Mouse (Mus musculus) liver, embryonic 14.5 days (tissue): ENCODE results near the gene Nr2c2ap. TPM values are rescaled to one million over a fixed set of nuclear protein-coding genes. Genes with fewer than 3 reads are reported as not detected.

Experiments
- ATAC-seq: fragments of 200-750 bp; cut with Nextera tagmentation; 2 replicates; pipeline ENCODE4 v1.8.0; 2017; ENCODE audit warnings: moderate number of reproducible peaks, mild to moderate bottlenecking, moderate library complexity; ENCODE audit not compliant: insufficient read depth
- DNase-seq, 3 experiments: peaks; one replicate each; pipeline ENCODE4 v3.0.0-alpha.2; 2012 to 2013; ENCODE audit warnings: low read depth in 3 of 3, low spot score in 3 of 3
- H3K27ac ChIP-seq: fragments of 300-500 bp; sonication (generic); 2 replicates; pipeline ENCODE4 v1.5.1; 2014; ENCODE audit warnings: moderate library complexity, mild to moderate bottlenecking, control low read depth, inconsistent platforms
- H3K27me3 ChIP-seq: fragments of 300-500 bp; sonication (generic); 2 replicates; pipeline ENCODE4 v1.6.1; 2014; ENCODE audit warnings: mild to moderate bottlenecking, low read length, moderate library complexity; ENCODE audit not compliant: control insufficient read depth, insufficient read depth
- H3K36me3 ChIP-seq: fragments of 300-500 bp; sonication (generic); replicated peaks from 2 replicates; pipeline ENCODE4 v1.6.1; 2014; ENCODE audit warnings: low read depth; ENCODE audit not compliant: control insufficient read depth, insufficient read depth
- H3K4me1 ChIP-seq, 2 experiments: fragments of 200-500 bp in 1 of 2; fragments of 300-500 bp in 1 of 2; sonication (generic) in 1 of 2; replicated peaks; 2 replicates each; pipeline ENCODE4 v1.6.1; 2012 to 2014; ENCODE audit warnings: antibody characterized with exemption in 1 of 2, inconsistent platforms in 1 of 2, low read length in 1 of 2; ENCODE audit not compliant: control insufficient read depth in 2 of 2, insufficient read depth in 2 of 2
- H3K4me2 ChIP-seq: fragments of 300-500 bp; sonication (generic); 2 replicates; pipeline ENCODE4 v1.6.1; 2014; ENCODE audit warnings: low read depth, mild to moderate bottlenecking, control low read depth, moderate library complexity
- H3K4me3 ChIP-seq, 2 experiments: fragments of 200-500 bp in 1 of 2; fragments of 300-500 bp in 1 of 2; sonication (generic) in 1 of 2; 2 replicates each; pipeline ENCODE4 v1.5.1; 2012 to 2014; ENCODE audit warnings: low read depth in 2 of 2, low read length in 2 of 2, mild to moderate bottlenecking in 2 of 2, control low read depth in 1 of 2, inconsistent platforms in 1 of 2, moderate library complexity in 1 of 2; ENCODE audit not compliant: insufficient read depth in 1 of 2
- H3K9ac ChIP-seq: fragments of 300-500 bp; sonication (generic); replicated peaks from 2 replicates; pipeline ENCODE4 v1.6.1; 2014; ENCODE audit warnings: mild to moderate bottlenecking, control low read depth, moderate library complexity
- H3K9me3 ChIP-seq: fragments of 300-500 bp; sonication (generic); 2 replicates; pipeline ENCODE4 v1.6.1; 2016; ENCODE audit warnings: low read length, mixed read lengths; ENCODE audit not compliant: control insufficient read depth
- CTCF ChIP-seq: IDR thresholded peaks from 2 replicates; pipeline ENCODE4 v1.5.1; 2016; ENCODE audit warnings: antibody characterized with exemption, low read depth, control low read depth
- EP300 ChIP-seq: IDR thresholded peaks from 2 replicates; pipeline ENCODE4 v1.6.1; 2016; ENCODE audit warnings: antibody characterized with exemption, low read depth
- WGBS: fragments of 180-500 bp; shearing (Covaris S2); extraction: QIAGEN DNeasy Blood & Tissue Kit; methylation state at CpG from one replicate; pipeline ENCODE4 v1.1.7; 2014; ENCODE audit not compliant: insufficient replicate concordance; 5-methylcytosine and 5-hydroxymethylcytosine counted together
- polyA plus RNA-seq, 2 experiments: library from polyadenylated mRNA; depleted of rRNA in 1 of 2; stranded (reverse) in 1 of 2; unstranded in 1 of 2; fragments of >200 nt; fragmentation: Nextera tagmentation in 1 of 2; extraction: Ambion mirVana in 1 of 2; gene quantifications; 2 replicates each; pipeline versions ENCODE4 v1.2.1 to v1.2.3; 2012 to 2014

Nr2c2ap gene
- polyA plus RNA-seq, 2 experiments: 11.1 to 11.8 TPM

DNA sequence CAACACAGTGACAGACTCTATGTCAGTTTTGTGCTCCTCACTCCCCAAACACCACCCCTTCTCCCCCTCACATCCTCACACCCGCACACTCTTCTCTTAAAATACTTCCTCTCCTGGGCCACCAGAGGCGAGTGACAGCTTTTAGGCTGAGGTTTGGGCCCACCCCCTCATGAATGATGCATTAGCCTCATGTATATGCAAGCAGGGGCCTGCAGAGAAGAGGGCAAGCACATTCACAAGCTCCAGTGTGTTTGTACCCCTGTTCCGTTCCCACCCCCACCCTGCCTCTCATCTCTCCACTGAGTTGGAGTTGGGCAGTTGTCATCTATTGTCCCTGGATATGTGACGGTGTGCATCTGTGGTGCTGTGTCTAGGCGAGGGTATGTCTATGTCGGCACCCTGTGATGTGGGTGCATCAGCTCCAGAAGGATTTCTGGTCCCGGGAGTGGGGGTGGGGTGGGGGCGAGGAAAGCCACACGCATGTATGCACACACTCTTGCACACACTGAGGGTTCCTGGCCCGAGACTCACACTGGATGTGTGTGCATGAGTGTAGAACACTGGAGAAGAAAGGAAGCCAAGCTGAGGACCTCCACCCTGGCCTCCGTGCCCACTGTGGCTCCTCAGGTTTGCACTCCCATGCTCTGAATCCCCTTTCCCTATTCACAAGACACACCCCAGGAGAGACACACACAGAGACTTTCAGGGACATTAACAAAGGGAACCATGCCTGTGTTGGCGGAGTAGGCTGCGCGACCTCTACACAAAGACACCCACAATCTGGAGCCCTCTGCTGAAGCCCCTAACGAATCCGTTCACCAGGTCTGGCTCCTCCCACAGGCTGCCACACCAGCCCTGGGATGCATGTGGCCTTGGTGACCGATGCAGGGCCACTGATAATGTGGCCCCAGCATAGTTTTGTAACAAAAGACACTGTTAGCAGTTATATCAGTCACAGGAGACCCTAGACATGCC lies 12.1 kb upstream of the Nr2c2ap start:
- Histone ChIP-seq H3K27ac (no peak overlapping the region), H3K4me1 (no peaks in the 10 kb centered on the region), H3K27me3 (peaks cover 51% of the 10 kb centered on the region), H3K4me2 (no peak overlapping the region), H3K9me3 (no peaks in the 10 kb centered on the region), H3K9ac (no peak overlapping the region), H3K36me3 (no peaks in the 10 kb centered on the region), H3K4me3 (no peak overlapping the region)
- TF ChIP-seq CTCF: no peak
- no peak for TF ChIP-seq EP300
- DNase-seq (no peak), ATAC-seq (no peak)
- WGBS: 17% methylated on average over 17 of the region's 17 CpGs

DNA sequence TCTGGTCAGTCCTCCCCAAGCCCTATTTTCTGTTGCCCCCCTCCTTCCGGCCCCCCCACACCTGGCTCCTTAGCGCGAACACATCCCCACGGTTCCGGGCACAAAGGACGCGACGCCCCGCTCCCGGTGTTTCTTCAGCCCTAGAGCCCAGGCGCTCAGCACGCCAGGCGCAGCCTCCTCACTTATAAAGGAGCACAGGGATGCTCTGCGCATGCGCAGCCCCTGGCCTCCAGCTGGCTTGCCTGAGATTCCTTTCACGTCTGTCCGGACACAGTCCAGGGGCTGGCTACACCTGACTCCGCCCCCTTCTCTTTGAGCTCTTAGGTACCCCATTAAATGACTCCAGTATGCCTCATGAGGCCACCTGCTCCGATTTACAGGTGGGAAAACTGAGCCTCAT lies 10.5 kb upstream of the Nr2c2ap start, which contains the start of gene Ncan:
TSS of gene Ncan (minus strand) at position 207 of the 400 bp plus-strand sequence.
- no peaks in the 10 kb centered on the region for H3K9me3 ChIP-seq
- H3K9ac ChIP-seq: no peak within 1 kb of the TSS
- no peak within 1 kb of the TSS for H3K4me2 ChIP-seq
- H3K36me3 ChIP-seq: no peaks in the 10 kb centered on the region
- DNase-seq (no peak), ATAC-seq (no peak)
- H3K4me1 ChIP-seq: no peaks in the 10 kb centered on the region
- H3K27ac ChIP-seq: no peak within 1 kb of the TSS
- TF ChIP-seq CTCF (no peak), EP300 (no peak)
- WGBS: 5% methylated on average over 19 of the region's 19 CpGs
- H3K4me3 ChIP-seq: no peak within 1 kb of the TSS
- peaks cover 36% of the 10 kb centered on the region for H3K27me3 ChIP-seq

DNA sequence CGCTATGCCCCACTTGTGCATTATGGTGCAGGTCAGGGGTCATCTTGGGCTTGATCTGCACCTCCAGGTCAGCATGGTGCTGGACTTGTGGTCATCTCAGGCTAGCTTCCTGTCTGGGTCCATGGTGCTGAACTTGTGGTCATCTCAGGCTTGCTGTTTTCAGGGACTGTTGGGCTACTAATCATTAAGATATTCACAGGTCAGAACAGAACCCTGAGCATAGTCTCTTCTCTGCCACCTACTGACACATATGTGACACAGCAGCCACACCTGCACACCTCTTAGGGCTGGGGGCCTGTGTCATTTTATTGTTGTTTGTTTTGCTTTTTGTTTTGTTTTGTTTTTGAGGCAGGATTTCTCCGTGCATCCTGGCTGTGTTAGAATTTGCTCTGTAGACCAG lies 8.3 kb upstream of the Nr2c2ap start:
- H3K27me3 ChIP-seq: peaks cover 30% of the 10 kb centered on the region
- H3K4me3 ChIP-seq: no peak overlapping the region
- no peaks in the 10 kb centered on the region for H3K4me1 ChIP-seq
- 41% methylated on average over 2 of the region's 2 CpGs for WGBS
- no peak overlapping the region for H3K4me2 ChIP-seq
- DNase-seq (no peak), ATAC-seq (no peak)
- no peaks in the 10 kb centered on the region for H3K9me3 ChIP-seq
- H3K27ac ChIP-seq: no peak overlapping the region
- no peaks in the 10 kb centered on the region for H3K36me3 ChIP-seq
- H3K9ac ChIP-seq: no peak overlapping the region
- TF ChIP-seq EP300 (no peak), CTCF (peak; percentile 65)

DNA sequence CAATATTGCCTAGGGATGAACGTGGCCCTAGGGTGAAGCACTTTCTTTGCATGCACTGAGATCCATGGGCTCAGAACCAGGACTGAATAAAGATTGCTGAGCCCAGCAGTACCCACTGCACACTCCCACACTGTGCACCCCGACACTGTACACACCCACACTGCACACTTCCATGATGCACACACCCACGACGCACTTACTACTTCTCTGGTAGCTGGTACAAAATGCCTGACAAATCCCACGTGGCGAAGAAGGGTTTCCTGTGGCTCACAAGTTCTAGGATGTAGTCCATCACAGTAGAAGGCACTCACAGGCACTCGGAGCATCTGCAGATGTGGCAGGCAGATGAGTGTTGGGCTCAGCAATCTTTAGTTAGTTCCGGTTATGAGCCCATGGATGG lies 6.1 kb upstream of the Nr2c2ap start:
- no peak overlapping the region for H3K9ac ChIP-seq
- no peaks in the 10 kb centered on the region for H3K36me3 ChIP-seq
- no peak overlapping the region for H3K4me2 ChIP-seq
- no peak overlapping the region for H3K27ac ChIP-seq
- no peak for DNase-seq
- no peaks in the 10 kb centered on the region for H3K9me3 ChIP-seq
- peaks cover 0 to 7% of the 10 kb centered on the region in 2 experiments; a peak in 1 of 4 replicates for H3K4me1 ChIP-seq
- 47% methylated on average over 8 of the region's 8 CpGs for WGBS
- H3K27me3 ChIP-seq: peaks cover 8% of the 10 kb centered on the region
- TF ChIP-seq EP300 (no peak), CTCF (no peak)
- no peak overlapping the region for H3K4me3 ChIP-seq
- ATAC-seq: no peak

DNA sequence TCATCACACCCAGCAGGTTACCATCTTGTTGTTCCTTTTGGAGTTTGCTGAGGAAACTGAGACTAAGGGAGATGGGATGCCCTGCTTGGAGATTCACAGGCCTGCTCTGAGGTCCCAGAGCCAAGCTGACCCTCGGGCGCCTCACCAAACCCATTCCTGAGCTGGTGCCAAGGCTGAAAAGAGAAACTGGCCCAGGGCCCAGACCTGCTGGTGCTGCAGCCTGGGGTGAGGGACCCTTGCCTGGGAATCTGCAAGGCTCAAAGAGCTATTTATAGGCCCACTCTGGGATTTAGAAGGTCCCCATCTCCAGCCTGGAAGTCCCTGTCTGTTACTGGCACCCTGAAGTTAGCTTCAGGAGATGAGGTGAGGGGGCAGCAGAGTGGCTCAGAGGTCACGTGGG lies 2.7 kb upstream of the Nr2c2ap start:
- ATAC-seq: no peak
- peaks cover 7 to 16% of the 10 kb centered on the region in 2 experiments for H3K4me1 ChIP-seq
- no peak overlapping the region for H3K27ac ChIP-seq
- H3K27me3 ChIP-seq: no peaks in the 10 kb centered on the region
- H3K4me3 ChIP-seq: no peak overlapping the region
- H3K4me2 ChIP-seq: no peak overlapping the region
- 70% methylated on average over 3 of the region's 3 CpGs for WGBS
- TF ChIP-seq CTCF (no peak), EP300 (no peak)
- H3K9me3 ChIP-seq: no peaks in the 10 kb centered on the region
- no peaks in the 10 kb centered on the region for H3K36me3 ChIP-seq
- H3K9ac ChIP-seq: no peak overlapping the region
- no peak for DNase-seq
